Mouse (Mus musculus) liver, adult 2 months (tissue): ENCODE measurements around the gene Mprip.

Experiments
- CTCF ChIP-seq: fragments of 200-500 bp; IDR thresholded peaks from 2 replicates; pipeline ENCODE4 v1.5.1; 2011; ENCODE audit warnings: low read depth, low read length, control low read depth
- POLR2A ChIP-seq: fragments of 200-500 bp; IDR thresholded peaks from 2 replicates; pipeline ENCODE4 v1.6.1; 2011; ENCODE audit warnings: low read length, control low read depth; ENCODE audit not compliant: insufficient read depth; ENCODE audit errors: extremely low read depth

- TF ChIP-seq CTCF, result no peak
- TF ChIP-seq POLR2A, result no peak
Measured at GRCm38 (mm10) chr11:59694533-59694932, 33.4 kb downstream of the Mprip start.
